Mouse (Mus musculus) heart, adult 11 months (tissue): ENCODE measurements at regions not wholly inside any gene's neighbourhood (a gene's known extent, or its start where the extent isn't known, plus 50 kb on each side); places are given as distances from the start of the nearest gene placed in this dataset.

ENCODE experiments used
- DNase-seq: peaks from one replicate; pipeline ENCODE4 v3.0.0; 2022

DNA sequence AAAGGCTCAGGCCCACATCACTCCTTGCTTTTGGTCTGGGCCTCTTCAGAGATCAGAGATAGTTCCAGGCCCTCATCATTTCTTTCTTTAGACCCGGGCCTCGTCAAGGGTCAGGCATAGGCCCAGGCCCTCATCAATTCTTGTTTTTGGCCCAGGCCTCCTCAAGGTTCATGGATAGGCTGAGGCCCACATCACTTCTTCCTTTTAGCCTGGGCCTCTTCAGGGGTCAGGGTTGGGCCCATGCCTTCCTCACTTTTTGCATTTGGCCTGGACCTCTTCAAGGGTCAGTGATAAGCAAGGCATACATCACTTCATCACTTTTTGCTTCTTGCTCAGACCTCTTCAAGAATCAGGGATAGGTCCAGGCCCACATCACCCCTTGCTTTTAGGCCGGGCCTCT is 57.8 kb downstream of the Vmn1r27 start:
- DNase-seq: peak; percentile 79
